Mouse (Mus musculus): Measurements from ENCODE around the gene Olfr1358.

DNA sequence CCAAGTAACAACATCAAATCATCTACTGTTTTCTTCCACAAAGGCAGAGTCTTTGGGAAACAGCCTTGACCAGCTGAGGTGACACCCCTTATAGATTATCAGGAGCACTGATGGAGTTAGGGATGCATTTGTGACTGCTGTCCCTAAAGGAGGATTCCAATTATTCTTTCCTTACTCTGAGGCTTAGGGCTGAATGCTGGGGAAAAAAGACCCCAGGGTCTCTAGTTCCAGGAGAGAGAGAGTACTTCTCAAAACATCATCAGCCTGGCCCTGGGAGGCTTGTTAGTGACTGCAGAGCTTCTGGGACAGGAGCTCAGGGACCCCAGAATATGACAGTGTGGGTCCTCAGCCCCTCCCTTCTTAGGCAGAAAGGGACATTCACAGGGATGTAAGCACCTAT is at the start of gene Olfr1358:
- TF ChIP-seq USF2 (conservative IDR thresholded peaks at IDR 0.05; ENCODE audit: low read depth, low read length) (no peak), ZMIZ1 (IDR thresholded peaks at IDR 0.05; ENCODE audit: low read depth, low read length) (no peak), CTCF (conservative IDR thresholded peaks at IDR 0.05 in 1 of 2, IDR thresholded peaks at IDR 0.05 in 1 of 2; ENCODE audit: low read depth in 2 of 2, low read length in 2 of 2) (no peak), ZNF384 (IDR thresholded peaks at IDR 0.05; ENCODE audit: low read depth, low read length) (no peak), POLR2A (IDR thresholded peaks at IDR 0.05; ENCODE audit: low read depth, low read length) (no peak), RAD21 (IDR thresholded peaks at IDR 0.05; ENCODE audit: low read depth, low read length) (no peak), ELF1 (IDR thresholded peaks at IDR 0.05; ENCODE audit: low read depth, low read length) (no peak), MYC (IDR thresholded peaks at IDR 0.05; ENCODE audit: low read depth, low read length) (no peak), ETS1 (conservative IDR thresholded peaks at IDR 0.05; ENCODE audit: low read depth, low read length) (no peak)
